Mouse (Mus musculus) kidney, adult 18-20 months (tissue): ENCODE results near the gene Pdhb.

ENCODE experiments used
- DNase-seq: peaks from one replicate; pipeline ENCODE4 v3.0.0; 2021

Gene Pdhb

DNA sequence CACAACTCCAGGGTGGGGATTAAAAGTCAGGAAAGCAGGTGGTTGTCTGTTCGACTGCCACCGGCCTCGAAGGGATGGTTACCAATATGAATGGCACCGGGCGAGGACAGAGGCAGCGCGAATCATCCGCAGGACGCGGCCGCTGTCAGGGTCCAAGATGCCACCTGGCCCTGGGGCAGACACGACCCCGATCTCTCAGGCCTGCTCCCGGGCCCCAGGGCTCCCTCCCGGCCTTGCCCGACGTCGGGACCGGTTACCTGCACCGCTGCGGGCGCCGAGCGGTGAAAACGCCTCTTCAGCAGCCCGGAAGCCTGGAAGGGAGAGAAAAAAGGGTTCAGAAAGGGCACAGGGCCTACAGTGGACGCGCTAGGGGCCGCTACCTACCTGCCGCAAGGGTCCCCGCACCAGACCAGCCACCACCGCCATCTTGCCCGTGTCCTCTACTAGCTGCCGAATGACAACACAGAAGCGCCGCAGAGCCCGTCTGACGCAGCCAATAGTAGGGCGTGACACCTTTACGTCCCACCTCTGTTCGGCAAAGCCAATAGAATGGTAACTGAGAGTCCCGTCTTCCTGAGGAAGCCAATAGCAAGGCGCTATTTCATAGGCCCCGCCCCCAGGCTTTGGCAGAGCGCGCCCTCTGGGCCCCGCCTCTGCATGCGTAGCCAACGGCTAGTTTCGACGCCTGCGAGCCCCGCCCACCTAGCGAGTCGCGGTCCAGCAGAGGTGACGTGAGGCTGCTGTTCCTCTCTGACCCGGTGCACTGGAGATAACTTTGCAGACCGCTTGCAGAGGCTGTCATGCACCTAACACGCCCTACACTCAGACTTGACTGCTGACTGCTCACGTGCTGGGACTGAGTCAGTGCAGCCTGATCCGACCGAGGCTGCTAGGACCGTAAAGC is at the start of gene Pdhb:
Gene Pdhb, minus strand, starts transcription at position 519 of the 904 bp plus-strand sequence.
- DNase-seq = peak; percentile 99

DNA sequence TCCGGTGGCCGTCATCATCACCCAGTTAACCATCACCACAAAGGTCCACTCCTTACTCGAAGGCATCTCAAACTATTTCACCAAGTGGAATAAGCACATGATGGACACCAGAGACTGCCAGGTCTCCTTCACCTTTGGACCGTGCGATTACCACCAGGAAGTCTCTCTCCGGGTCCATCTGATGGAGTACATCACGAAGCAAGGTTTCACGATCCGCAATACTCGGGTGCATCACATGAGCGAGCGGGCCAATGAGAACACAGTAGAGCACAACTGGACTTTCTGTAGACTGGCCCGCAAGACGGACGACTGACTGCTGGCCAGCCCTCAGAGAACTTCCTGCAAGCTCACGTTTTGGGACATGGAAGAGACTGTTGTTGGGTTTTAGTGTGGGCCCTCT is 49.7 kb upstream of the Pdhb start:
- peak; percentile 67 for DNase-seq

DNA sequence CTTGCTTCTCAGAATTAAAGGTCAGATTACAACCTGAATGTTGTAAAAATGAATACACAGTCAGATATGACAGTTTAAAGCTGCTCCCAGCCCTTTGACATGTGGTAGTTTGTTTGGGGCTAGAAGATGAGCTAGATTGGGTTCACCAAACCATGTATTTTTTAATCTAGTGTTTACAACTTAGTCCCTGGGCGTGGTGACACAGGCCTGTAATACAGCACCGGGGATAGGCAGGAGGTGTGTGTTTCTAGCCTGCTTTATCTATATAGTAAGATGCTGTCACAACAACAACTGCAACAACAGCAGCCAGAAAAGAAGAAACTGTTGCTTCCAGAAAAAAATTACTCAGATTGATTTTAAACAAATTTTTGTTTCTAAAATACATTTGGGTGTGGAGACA is 48.1 kb upstream of the Pdhb start:
- no peak for DNase-seq

DNA sequence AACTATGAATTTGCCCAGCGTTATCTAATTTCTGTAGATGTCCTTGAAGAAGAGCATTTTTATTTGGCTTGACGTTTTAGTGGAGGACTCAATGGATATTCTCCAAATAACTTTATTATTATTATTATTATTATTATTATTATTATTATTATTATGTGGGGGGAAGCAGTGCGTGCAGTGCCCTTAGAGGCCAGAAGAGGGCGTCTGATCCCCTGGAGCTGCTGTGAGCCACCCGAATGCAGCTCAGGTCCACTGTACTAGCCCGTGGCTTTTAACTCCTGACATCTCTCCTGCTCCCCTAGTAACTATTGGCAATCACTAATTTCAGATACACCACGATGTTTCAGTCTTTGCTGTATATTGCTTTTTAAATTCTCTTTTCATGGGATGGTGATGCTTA is 47.5 kb upstream of the Pdhb start:
- DNase-seq = no peak

DNA sequence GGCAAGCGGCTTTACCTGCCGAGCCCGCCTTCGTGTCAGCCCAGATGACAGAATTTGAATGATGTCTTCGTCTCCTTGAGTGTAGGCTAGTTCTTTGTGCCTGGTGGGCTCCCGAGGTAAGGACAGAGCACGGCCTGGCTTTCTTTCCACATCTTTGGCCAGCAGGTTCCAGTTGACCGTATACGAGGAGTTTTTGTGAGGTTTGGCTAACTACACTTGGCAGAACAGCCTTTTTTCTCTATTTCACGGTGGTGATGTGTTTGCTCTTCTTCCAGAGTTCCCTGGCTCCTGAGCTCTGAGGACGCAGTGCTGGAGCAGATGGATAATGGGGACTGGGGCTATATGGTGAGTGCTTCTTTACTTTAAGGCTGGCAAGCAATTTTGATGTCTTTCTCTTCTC is 47.1 kb upstream of the Pdhb start:
- DNase-seq = no peak

DNA sequence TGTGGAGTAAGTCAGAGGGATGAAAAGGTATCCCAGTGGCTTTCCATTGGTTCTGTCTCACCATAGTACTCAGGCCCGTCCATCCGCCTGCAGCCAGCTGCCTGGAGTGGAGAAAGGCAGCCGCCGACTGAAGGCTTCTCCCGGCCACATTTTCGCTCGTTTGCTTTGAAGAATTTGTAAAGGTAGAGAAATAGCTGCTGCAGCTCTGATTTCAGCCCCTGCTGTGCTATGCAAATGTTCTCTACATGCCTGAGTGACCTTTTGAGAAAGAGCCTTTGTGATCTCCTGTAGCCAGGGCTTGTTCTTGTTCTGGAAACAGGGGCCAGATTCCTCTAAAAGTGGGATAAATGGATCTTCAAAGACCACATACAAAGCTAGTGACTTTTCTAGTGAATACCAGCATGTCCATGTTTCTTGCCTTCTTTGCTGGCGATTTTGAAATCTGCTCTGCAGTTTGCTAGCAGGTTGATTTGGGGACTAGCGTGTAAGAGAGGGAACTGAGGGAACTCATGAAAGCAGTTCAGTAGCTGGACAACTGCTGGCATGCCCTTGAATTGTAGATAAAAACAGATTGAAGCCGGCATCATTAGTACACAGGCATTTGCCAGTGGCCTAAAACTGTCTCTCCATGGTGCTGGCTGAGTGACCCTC is 46.0 kb upstream of the Pdhb start:
- peak; percentile 28 for DNase-seq

DNA sequence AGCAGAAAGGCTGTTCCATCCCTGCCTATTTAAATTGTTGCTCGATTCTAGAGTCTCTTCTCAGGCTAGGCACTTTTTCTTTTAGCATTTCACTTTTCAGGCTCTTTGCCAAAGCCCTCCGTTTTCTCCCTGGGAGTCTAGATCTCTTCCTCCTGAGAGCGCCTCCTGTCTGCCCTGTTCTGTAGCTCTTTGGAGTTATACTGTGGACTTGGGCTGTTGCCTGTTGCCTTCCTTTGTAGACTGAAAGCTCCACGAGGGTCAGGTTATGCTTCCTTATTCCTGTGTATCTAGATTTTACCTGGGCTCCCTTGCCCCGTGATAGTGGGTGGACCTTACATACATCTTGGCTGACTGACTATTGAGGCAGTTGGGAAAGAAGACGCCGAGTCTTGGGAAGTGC is 45.4 kb upstream of the Pdhb start:
- no peak for DNase-seq

DNA sequence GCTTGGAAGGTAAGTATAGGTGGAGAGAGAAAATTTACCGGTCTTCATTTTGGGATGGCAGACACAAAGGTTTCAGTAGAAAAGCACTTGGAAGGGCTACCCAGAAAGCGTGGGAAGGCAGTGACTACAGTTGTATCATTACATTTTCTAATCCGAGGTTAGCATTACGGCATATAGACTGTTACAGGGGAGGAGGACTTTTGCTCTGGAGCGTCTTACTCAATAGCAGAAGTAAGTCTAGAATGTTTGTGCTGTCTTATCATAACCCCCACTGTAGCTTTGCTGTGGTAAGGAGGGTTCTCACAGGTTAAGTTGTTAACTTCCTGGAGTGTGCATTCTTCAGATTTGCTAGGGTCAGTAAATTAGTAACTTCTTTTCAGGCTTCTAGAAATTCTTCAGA is 43.3 kb upstream of the Pdhb start:
- DNase-seq = no peak

DNA sequence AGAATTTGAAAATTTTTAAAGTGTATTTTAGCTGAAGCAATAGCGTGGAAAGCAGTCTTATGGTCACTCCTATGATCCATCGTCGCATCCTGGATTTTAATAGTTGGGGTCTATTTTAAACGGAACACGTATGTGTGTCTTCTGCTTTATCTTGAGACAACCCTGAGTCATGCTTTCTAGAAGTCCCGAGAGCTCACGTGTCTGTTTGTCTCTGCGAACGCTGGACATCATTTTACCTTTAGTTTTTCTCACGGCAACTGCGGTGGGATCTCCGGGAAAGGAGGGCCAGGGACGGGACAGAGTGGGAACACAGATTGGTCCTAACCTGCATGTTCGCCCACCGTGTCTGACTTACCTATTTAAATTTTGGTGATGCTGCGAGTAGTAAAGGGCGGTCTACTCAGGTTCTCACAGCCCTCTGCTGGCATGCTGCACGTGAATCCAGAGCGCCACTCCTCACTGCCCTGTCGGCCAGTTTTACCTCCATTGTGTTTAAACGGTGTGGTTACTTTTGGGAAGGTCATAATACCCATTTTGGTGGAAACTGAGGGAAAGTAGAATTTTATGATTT is 42.5 kb upstream of the Pdhb start:
- peak; percentile 35 for DNase-seq

DNA sequence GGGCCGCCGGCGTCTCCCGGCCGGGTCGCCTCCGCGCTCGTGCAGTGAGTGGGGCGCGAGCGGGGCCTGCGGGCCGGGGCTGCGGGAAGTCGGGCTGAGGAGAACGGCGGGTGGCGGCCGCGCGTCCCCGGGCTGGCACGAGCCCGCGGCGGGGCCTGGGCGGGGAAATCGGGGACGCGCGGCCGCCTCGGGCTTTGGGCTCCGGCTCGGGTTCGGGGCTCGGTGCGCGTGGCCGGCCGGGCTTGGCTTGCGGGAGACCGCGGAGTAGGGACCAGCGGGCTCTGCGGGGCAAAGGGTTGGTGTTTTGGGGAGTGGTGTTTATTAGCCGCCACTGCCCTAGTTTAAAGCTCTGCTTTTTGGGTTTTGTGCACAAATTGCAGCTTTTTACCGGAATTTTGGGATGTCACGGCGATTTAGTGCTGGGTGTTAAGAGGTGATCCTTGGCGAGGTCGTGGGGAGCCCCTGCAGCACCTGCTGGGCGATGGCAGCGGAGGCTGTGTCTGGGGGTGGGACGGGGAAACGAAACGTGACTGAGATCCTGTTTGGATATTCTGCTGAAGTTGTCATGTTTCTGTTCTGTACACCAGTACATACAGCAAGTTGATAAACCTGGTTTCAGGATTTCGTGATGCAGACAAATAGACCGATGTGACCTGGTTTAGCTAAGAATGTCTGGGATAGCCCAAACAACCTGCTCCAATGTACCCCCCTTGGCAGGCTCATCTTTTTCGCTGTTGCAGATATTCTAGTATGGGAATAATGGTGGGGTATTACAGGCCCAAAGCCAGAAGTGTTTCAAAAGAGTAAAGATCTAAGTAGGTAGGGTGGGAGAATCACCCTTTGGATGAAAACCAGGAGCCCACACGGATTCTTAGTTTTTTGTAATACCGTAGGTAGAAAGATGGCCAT is 41.7 kb upstream of the Pdhb start:
- peak; percentile 76 for DNase-seq

DNA sequence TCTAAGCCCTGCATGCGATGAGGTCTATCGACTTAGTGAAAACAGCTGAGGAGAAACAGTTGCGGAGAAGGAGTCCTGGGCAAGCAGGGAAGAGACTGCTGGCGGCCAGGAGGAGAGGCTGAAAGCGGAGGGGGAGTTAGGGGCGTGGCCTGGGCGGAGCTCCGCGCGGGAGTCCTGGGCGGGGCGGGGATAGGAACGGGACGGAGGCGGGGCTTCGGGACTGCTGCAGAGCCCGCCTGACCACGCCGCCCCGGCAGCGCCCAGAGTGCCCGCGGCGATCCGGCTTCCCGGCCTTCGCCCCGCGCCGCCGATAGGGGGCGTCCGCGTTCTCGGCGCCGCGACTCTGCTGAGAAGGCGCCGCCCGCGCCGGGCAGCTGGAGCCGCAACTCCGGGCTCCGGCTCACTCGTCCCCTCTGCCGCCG is 41.0 kb upstream of the Pdhb start, which contains the start of gene Kctd6:
Gene Kctd6, plus strand, starts transcription at position 338 of the 422 bp plus-strand sequence.
- DNase-seq = peak; percentile 98

DNA sequence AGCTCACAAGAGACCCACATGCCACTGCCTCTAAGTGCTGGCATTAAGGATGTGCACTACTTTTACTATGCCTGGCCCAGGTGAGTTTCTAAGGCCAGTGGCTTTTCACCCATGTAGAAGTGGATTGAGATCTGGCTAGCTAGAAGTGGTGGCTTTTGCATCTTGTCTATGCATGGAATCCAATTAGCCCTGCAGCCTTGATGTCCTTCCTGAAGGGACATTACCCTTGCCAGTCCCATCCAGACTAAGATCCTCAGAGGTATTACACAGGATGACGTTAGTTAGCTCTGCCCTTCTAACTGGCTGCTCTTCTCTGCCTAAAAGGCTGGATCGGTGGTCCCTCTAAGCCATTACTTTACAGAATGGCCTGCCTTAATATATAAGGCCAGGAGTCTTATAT is 40.2 kb upstream of the Pdhb start:
- no peak for DNase-seq

DNA sequence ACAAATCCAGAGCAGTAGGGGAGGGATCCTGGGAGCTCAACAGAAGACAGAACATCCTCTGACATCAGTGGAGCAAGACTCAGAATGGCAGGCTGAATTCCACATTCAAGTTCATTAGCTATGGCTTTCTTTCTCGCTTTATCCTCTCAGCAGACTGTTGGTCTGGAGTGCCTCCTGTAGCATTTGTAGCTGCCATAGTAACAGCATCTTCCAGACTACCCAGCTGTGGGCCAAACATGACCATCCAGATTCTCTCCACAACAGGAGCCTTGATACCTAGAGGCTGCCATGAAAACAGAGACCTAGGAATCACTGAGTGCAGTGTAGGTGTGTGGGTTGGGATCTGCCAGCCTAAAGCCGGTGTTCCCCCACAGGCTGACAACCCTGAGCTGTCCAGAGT is 37.1 kb upstream of the Pdhb start:
- no peak for DNase-seq

DNA sequence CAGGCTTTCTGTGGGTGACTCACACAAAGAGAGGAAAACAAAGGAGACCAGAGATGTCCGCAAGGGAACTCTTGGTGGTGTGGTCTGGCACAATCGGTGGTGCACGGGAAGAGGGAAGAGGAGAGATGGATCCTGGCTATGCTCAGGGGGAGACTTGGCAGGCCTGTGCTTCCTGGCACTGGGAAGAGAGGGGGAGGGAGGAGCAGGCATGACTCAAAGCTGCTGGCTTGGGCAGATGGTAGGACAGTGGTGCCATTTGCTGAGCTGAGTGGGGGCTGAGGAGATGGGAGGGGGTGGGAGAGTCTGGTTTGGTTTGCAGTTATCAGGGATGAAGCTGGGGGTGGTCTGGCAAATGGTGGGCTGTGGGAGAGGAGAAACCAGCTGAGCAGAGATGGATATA is 36.1 kb upstream of the Pdhb start:
- no peak for DNase-seq

DNA sequence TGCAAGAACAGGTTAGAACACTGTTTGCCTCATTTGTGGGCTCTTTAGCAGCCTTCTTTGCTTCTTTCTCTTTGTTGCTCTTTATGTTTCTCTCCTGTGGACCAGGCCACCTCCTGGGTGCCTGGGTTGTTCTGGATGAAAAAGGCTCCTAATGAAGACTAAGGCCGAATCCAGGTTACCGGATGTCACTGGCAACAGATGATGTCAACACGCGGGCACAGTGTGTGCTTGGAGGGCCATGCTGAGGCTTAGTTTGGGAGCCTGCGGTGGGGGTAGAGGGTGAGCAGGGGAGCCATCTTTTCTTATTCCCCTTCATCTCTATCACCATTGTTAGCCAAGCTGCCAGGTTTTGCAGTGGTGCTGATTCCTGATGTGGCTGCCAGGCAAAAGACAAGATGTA is 34.7 kb upstream of the Pdhb start:
- DNase-seq = no peak

DNA sequence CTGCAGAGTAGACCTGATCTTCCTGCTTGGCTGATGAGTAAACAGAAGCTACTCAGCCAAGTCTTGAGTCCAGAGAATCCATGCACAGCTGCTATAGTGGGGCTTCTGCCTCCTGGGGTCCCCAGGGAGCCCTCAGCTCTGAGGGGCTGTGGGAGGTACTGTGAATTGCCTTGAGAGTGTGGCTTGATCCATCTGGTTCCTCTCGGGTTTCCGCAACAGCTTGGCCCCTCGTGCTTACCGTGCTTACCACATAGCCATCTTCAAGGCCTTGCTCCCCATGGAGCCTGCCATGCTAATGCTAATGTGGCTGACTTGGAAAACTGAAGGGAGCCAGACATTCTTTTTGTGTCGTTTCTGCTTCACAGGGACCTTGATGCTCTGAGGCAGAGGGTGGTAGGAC is 34.3 kb upstream of the Pdhb start:
- no peak for DNase-seq

DNA sequence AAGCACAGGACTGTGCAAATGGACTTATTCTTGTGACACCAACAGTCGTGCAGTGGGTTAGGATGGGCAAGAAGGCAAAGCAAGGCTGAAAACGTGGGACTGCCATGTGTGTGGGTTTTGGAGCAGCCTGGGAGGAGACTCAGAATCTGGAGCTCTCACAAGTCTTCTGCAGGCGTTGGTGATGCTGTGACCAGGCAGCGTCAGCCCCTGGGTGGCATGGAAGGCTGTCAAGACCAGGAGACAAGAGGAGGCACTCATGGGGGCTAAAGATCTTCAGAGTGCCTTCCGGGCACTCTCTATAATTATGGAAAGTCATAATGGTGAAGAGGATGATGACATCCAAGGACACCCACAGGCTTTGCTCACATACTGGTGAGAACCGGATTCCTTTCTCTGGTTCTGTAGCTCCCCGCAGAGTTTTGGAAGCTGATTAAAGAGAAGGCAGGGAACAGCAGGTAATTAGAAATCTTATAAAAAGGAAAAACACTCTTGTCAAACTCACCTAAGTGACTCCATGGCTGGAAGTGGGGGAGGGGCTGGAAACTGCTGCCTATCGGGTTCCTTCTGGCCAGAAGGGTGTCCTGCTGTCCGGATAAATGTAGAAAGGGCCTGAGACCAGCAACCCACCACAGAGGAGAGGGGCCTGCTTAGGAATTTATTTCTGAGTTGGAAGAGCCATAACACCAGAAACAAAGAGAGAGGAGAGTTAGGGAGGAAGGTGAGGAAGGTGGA is 33.5 kb upstream of the Pdhb start:
- DNase-seq = no peak

DNA sequence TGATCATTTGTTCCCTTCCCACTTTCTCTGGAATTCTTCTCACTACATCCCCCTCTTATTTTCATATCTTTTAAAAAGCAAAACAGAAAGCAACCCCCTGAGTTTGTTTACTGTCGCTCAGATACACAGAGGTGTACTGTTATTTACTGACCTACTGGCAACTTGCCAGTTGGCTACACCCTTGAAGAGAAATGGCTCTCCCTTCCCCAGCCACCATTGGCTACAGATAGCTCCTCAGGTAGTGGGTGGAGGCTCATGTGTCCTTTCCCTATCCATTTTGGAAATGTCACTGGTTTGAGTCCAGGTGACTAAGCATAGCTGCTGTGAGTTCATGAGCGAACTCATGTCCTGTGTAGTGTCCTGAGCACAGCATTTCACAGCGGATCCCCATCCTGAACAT is 28.9 kb upstream of the Pdhb start:
- DNase-seq = no peak

DNA sequence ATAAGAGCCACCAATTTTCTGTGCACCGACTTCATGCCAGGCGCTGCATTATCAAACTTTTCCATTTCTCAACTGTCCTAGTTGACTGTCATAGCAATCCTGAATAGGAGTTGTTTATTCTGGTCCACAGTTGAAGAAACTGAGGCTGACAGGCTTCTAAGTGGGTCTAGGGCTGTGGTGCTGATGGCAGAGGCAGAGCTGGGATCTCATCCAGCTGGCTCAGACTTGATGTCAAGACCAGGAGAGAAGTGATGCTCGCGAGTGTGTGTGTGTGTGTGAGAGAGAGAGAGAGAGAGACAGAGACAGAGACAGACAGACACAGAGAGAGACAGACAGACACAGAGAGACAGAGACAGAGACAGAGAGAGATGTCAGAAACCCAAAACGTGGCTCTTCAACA is 27.9 kb upstream of the Pdhb start:
- no peak for DNase-seq

DNA sequence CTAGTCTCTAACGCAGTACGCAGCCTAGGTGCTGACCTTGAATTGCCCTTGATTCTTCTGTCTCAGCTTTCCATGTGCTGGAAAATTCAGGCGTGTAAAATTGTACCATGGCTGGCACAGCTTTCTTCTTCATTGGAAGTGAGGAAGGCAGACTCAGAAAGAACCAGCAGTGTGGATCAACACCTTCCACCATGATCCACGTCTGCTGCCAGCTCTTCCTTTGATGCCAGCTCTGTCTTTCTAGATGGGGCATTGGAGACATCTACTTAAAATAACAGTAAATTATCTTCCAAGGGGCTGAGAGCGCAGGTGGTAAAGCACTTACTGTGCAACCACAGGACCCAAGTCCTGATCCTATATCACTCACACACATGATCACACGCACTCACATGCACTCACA is 19.9 kb upstream of the Pdhb start:
- DNase-seq = no peak

DNA sequence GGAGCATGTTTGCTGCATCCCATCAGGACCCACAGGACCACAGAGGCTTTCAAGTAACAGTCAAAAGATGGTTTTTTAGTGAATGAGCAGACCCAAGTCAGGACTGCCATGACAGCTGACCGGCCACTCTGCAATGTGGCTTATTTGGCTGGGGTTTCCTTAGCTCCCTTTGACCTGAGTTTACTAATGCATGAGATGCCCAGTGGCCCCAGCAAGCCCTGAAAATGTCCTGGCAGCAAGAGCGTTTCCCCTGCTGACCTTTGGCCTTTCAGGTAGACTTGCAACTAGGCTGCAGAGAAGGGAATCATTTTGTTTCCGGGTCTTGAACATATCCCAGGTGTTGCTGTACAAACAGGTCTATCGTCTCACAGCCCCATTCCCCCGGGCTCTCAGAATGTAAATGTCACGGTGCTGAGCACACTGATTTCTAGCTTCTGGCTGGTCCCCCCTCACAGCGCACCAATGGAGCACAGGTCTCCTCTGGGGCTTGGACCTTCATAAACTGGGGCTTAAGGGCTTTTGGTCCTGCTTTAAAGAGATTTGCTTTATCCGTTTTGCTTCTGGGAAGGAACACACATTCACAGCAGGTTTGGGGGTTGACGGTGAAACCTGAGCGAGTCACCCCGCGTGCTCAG is 18.6 kb upstream of the Pdhb start:
- DNase-seq = no peak

DNA sequence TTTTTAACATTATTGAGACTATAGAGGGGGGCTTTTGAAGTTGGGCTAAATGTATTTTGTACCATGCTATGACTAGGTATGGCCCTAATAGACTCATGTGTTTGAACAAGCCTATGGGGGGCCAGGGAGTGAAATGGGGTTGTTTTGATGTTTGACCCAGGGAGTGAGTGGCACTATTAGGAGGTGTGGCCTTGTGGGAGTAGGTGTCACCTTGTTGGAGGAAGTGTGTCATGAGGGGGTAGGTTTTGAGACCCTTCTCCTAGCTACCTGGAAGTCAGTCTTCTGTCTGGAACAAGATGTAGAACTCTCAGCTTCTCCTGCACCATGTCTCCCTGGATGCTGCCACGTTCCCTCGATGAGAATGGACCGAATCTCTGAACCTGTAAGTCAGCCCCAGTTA is 17.7 kb upstream of the Pdhb start:
- no peak for DNase-seq
